Mouse (Mus musculus): Measurements from ENCODE around the gene Rdx. TPM values are rescaled to one million over a fixed set of nuclear protein-coding genes. Genes with fewer than 3 reads are reported as not detected.

Gene Rdx
- polyA plus RNA-seq, 1 experiment from 2014 or later: 78.3 TPM

DNA sequence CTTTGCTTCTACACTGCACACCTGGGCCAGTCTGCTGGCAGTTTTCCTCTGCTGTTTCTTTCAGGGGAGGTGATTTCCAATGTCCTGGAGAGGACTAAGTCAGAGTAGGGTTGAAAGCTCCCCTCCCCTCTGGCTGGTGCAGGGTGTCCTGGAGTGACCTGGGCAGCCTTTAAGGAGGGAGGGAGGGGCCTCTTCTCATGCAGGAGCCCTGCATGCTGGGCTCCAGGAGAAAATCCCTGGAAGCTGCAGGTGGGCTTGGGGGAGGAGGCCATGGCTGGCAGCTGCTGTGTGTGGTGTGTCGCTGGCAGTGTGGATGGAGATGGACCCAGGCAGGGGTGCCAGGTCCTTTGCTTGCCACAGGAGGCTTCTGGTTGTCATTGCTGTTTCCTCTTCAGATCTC is 50.4 kb downstream of the Rdx start:
- no peak overlapping the region for H3K27ac ChIP-seq (replicated peaks)
- no peaks in the 10 kb centered on the region for H3K27me3 ChIP-seq
- no peak for ATAC-seq (ENCODE audit: low FRiP score, low read depth)
- H3K4me1 ChIP-seq (replicated peaks): no peaks in the 10 kb centered on the region
- whole genome bisulfite sequencing: 23% methylated on average over 1 of the region's 1 CpGs
- H3K9ac ChIP-seq: no peak overlapping the region
- H3K4me2 ChIP-seq: no peak overlapping the region
- no peak overlapping the region for H3K4me3 ChIP-seq
- H3K36me3 ChIP-seq: no peaks in the 10 kb centered on the region
- H3K9me3 ChIP-seq: no peaks in the 10 kb centered on the region

DNA sequence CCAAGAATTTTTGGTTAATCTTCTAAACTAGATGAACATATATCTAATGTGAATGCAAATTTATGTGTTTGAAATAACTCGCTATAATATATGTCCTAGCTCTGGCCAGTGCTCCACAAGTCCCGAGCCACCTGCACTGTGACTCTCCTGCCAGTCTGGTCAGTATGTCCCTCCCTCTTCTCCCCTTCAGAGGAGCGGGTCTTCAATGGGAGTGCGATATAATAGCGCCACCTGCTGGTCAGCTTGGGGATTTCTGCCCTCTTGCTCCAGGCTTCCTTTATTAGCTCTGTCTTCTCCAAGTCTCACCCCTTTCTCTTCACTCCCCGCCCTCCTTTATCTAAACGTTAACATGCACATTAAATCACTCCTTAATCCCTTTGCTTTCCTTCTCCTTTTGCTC is 51.6 kb downstream of the Rdx start:
- H3K27me3 ChIP-seq: no peaks in the 10 kb centered on the region
- ATAC-seq (ENCODE audit: low FRiP score, low read depth): peak; percentile 59; the same call in 1 of the 2 replicates
- no peaks in the 10 kb centered on the region for H3K9me3 ChIP-seq
- no peaks in the 10 kb centered on the region for H3K36me3 ChIP-seq
- H3K4me3 ChIP-seq: no peak overlapping the region
- no peaks in the 10 kb centered on the region for H3K4me1 ChIP-seq (replicated peaks)
- no peak overlapping the region for H3K27ac ChIP-seq (replicated peaks)
- 3% methylated on average over 7 of the region's 7 CpGs for WGBS
- no peak overlapping the region for H3K4me2 ChIP-seq
- no peak overlapping the region for H3K9ac ChIP-seq

- no peak overlapping the region for H3K27ac ChIP-seq (replicated peaks)
- H3K4me1 ChIP-seq (replicated peaks): no peaks in the 10 kb centered on the region
- no peak overlapping the region for H3K4me3 ChIP-seq
- no peaks in the 10 kb centered on the region for H3K27me3 ChIP-seq
- H3K9ac ChIP-seq: no peak overlapping the region
- no peaks in the 10 kb centered on the region for H3K9me3 ChIP-seq
- H3K4me2 ChIP-seq: no peak overlapping the region
- no peaks in the 10 kb centered on the region for H3K36me3 ChIP-seq
- ATAC-seq (ENCODE audit: low FRiP score, low read depth): no peak
- WGBS: 91% methylated on average over 14 of the region's 14 CpGs
Observed at GRCm38 (mm10) chr9:52100426-52100825, 53.5 kb downstream of the Rdx start.

DNA sequence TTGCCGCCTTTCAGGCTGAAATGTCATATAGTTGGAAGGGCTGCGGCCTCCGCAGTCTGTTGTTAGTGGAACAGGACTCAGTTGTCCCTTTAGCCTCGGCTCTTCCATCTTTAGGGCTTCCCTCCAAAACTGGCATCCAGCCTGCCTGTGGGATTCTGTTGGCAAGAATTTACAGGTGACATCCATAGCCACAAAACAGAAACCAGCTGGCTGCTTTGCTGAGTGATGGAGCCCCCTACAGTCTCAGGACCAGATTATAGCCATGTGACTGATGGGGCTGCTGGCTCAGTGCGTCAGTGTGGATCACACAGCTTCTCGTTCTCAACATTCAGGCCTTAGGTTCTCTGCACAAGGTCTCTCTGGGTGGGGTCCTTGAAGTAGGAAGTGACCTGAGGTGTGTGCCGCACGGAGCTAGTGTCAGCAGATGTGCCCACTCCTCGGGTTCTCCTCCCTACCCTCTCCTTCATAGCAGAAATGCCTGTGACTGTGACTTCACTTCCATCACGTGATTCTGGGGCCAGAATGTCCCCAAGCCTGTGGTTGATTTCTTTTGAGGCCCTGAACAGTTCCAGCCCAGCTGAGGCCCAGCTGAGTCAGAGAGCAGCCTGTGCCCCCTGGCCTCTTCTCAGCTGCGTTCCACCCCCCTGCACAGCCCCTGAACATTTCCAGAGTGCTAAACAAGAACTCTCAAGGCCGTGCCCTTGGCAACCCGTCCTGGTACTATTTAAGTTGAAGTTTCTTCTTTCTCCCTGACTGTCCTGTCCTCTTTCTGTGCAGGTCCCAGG is 55.3 kb downstream of the Rdx start:
- no peaks in the 10 kb centered on the region for H3K27me3 ChIP-seq
- H3K9ac ChIP-seq: no peak overlapping the region
- no peak overlapping the region for H3K27ac ChIP-seq (replicated peaks)
- no peak overlapping the region for H3K4me2 ChIP-seq
- 58% methylated on average over 13 of the region's 13 CpGs for WGBS
- H3K36me3 ChIP-seq: no peaks in the 10 kb centered on the region
- H3K4me3 ChIP-seq: no peak overlapping the region
- H3K4me1 ChIP-seq (replicated peaks): no peaks in the 10 kb centered on the region
- no peaks in the 10 kb centered on the region for H3K9me3 ChIP-seq
- peak; percentile 61; the same call in 1 of the 2 replicates for ATAC-seq (ENCODE audit: low FRiP score, low read depth)

- WGBS: 80% methylated on average over 9 of the region's 9 CpGs
- no peaks in the 10 kb centered on the region for H3K27me3 ChIP-seq
- no peak overlapping the region for H3K27ac ChIP-seq (replicated peaks)
- H3K9ac ChIP-seq: no peak overlapping the region
- H3K4me1 ChIP-seq (replicated peaks): no peaks in the 10 kb centered on the region
- H3K36me3 ChIP-seq: no peaks in the 10 kb centered on the region
- H3K4me2 ChIP-seq: no peak overlapping the region
- H3K9me3 ChIP-seq: no peaks in the 10 kb centered on the region
- ATAC-seq (ENCODE audit: low FRiP score, low read depth): no peak
- no peak overlapping the region for H3K4me3 ChIP-seq
Observed at GRCm38 (mm10) chr9:52103448-52104224, 56.7 kb downstream of the Rdx start.

GRCm38 (mm10) chr9:52104225-52104615 is 57.2 kb downstream of the Rdx start:
- Histone ChIP-seq H3K27ac (replicated peaks) (no peak overlapping the region), H3K9ac (no peak overlapping the region), H3K9me3 (no peaks in the 10 kb centered on the region), H3K4me1 (replicated peaks) (no peaks in the 10 kb centered on the region), H3K4me3 (no peak overlapping the region), H3K27me3 (no peaks in the 10 kb centered on the region), H3K4me2 (no peak overlapping the region), H3K36me3 (no peaks in the 10 kb centered on the region)
- WGBS: 82% methylated on average over 8 of the region's 8 CpGs
- ATAC-seq (ENCODE audit: low FRiP score, low read depth): no peak

GRCm38 (mm10) chr9:52105423-52105822 is 58.5 kb downstream of the Rdx start:
- no peaks in the 10 kb centered on the region for H3K36me3 ChIP-seq
- 86% methylated on average over 6 of the region's 6 CpGs for WGBS
- no peak overlapping the region for H3K27ac ChIP-seq (replicated peaks)
- no peak overlapping the region for H3K4me3 ChIP-seq
- no peak overlapping the region for H3K9ac ChIP-seq
- ATAC-seq (ENCODE audit: low FRiP score, low read depth): no peak
- H3K4me2 ChIP-seq: no peak overlapping the region
- no peaks in the 10 kb centered on the region for H3K4me1 ChIP-seq (replicated peaks)
- H3K9me3 ChIP-seq: no peaks in the 10 kb centered on the region
- no peaks in the 10 kb centered on the region for H3K27me3 ChIP-seq

GRCm38 (mm10) chr9:52107161-52107560 is 60.2 kb downstream of the Rdx start:
- H3K36me3 ChIP-seq: no peaks in the 10 kb centered on the region
- ATAC-seq (ENCODE audit: low FRiP score, low read depth): no peak
- H3K27me3 ChIP-seq: no peaks in the 10 kb centered on the region
- H3K4me1 ChIP-seq (replicated peaks): no peaks in the 10 kb centered on the region
- H3K9ac ChIP-seq: no peak overlapping the region
- WGBS: 99% methylated on average over 3 of the region's 3 CpGs
- H3K9me3 ChIP-seq: no peaks in the 10 kb centered on the region
- no peak overlapping the region for H3K27ac ChIP-seq (replicated peaks)
- no peak overlapping the region for H3K4me3 ChIP-seq
- H3K4me2 ChIP-seq: no peak overlapping the region

- H3K4me2 ChIP-seq: no peak overlapping the region
- no peaks in the 10 kb centered on the region for H3K27me3 ChIP-seq
- H3K9ac ChIP-seq: no peak overlapping the region
- H3K4me1 ChIP-seq (replicated peaks): no peaks in the 10 kb centered on the region
- 79% methylated on average over 3 of the region's 3 CpGs for WGBS
- H3K27ac ChIP-seq (replicated peaks): no peak overlapping the region
- H3K36me3 ChIP-seq: peaks cover 7% of the 10 kb centered on the region; the same call in 1 of the 2 replicates
- H3K4me3 ChIP-seq: no peak overlapping the region
- no peaks in the 10 kb centered on the region for H3K9me3 ChIP-seq
- no peak for ATAC-seq (ENCODE audit: low FRiP score, low read depth)
Observed at GRCm38 (mm10) chr9:52110738-52111137, 63.8 kb downstream of the Rdx start.

DNA sequence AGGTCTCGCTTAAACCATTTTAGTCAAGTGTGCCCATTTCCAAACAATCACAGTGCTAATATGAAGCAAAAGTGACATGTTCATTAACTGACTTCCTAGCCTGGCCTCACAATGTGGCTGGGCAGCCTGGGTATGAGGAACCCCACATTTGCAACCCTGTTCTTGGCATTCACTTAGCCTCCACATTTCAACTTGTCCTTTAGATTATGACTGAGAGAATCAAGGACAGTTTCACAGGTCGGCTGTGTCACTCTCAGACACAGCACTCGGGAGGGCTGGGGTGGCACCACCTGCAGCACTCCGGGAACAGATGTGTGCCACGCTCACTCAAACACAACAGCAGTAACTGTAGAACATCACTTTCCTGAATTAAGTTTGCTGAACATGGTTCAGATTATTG is 66.1 kb downstream of the Rdx start:
- Histone ChIP-seq H3K27ac (replicated peaks) (no peak overlapping the region), H3K4me3 (no peak overlapping the region), H3K27me3 (no peaks in the 10 kb centered on the region), H3K36me3 (peaks cover 20% of the 10 kb centered on the region; the same call in 1 of the 2 replicates), H3K4me1 (replicated peaks) (no peaks in the 10 kb centered on the region), H3K9me3 (no peaks in the 10 kb centered on the region), H3K9ac (no peak overlapping the region), H3K4me2 (no peak overlapping the region)
- no peak for ATAC-seq (ENCODE audit: low FRiP score, low read depth)
- WGBS: 90% methylated on average over 5 of the region's 5 CpGs

- Histone ChIP-seq H3K4me3 (no peak overlapping the region), H3K4me2 (no peak overlapping the region), H3K4me1 (replicated peaks) (no peaks in the 10 kb centered on the region), H3K27me3 (no peaks in the 10 kb centered on the region), H3K9ac (no peak overlapping the region), H3K36me3 (peaks cover 31% of the 10 kb centered on the region; the same call in 1 of the 2 replicates), H3K9me3 (no peaks in the 10 kb centered on the region), H3K27ac (replicated peaks) (no peak overlapping the region)
- WGBS: 93% methylated on average over 4 of the region's 4 CpGs
- ATAC-seq (ENCODE audit: low FRiP score, low read depth): no peak
Observed at GRCm38 (mm10) chr9:52119212-52119611, 72.2 kb downstream of the Rdx start.

DNA sequence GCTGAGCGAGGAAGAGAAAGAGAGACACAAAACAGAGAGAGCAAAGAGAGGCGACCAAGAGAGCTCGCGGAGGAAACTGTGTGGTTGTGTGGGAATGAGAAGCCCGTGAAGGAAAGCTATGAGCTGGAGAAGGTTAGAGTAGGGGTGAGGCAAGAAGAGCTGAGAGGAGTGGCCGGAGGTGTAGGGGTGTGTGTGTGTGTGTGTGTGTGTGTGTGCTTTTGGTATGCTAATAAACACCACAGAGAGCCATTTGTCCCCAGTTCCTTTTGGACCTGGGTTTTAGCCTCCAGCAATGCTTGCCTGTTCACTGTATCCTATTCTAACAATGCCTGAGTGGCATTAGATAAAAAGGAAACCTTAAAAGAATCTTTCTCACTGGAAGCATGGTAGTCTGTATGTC is 78.3 kb downstream of the Rdx start:
- H3K27ac ChIP-seq (replicated peaks): no peak overlapping the region
- 88% methylated on average over 6 of the region's 6 CpGs for WGBS
- H3K27me3 ChIP-seq: no peaks in the 10 kb centered on the region
- H3K36me3 ChIP-seq: peaks cover 12% of the 10 kb centered on the region
- no peaks in the 10 kb centered on the region for H3K4me1 ChIP-seq (replicated peaks)
- H3K9me3 ChIP-seq: no peaks in the 10 kb centered on the region
- H3K4me2 ChIP-seq: no peak overlapping the region
- no peak for ATAC-seq (ENCODE audit: low FRiP score, low read depth)
- no peak overlapping the region for H3K9ac ChIP-seq
- H3K4me3 ChIP-seq: no peak overlapping the region

Measured in hindbrain, embryonic 15.5 days (tissue).